Mouse (Mus musculus) urinary bladder, postnatal 36 days (tissue): Measurements from ENCODE around the gene Oprl1.

Source experiments
- DNase-seq, 2 experiments: peaks; one replicate each; pipeline ENCODE4 v3.0.0; 2022; ENCODE audit warnings: low spot score in 2 of 2, mixed read lengths in 1 of 2

Oprl1 gene

GRCm38 (mm10) chr2:181714903-181715326, at the start of gene Oprl1:
TSS of gene Oprl1 (plus strand) at chr2:181715016.
- no peak for DNase-seq

GRCm38 (mm10) chr2:181670285-181670912, 44.4 kb upstream of the Oprl1 start:
- DNase-seq = no peak

GRCm38 (mm10) chr2:181670913-181671311, 43.9 kb upstream of the Oprl1 start:
- no peak for DNase-seq

- peak in 1 of 2 experiments; percentile 41 for DNase-seq
Measured at GRCm38 (mm10) chr2:181671326-181671725, 43.5 kb upstream of the Oprl1 start, which contains the start of gene Sox18. TSS of gene Sox18 (minus strand) at chr2:181671640.

- DNase-seq = no peak
Measured at GRCm38 (mm10) chr2:181671984-181672383, 42.8 kb upstream of the Oprl1 start.

- DNase-seq = no peak
Measured at GRCm38 (mm10) chr2:181673501-181673900, 41.3 kb upstream of the Oprl1 start.

- no peak for DNase-seq
Measured at GRCm38 (mm10) chr2:181674934-181675333, 39.9 kb upstream of the Oprl1 start.

- DNase-seq = peak; percentile 40 to 73
Measured at GRCm38 (mm10) chr2:181675454-181675853, 39.4 kb upstream of the Oprl1 start.

- no peak for DNase-seq
Measured at GRCm38 (mm10) chr2:181676424-181676823, 38.4 kb upstream of the Oprl1 start.

- DNase-seq = peak in 1 of 2 experiments; percentile 46
Measured at GRCm38 (mm10) chr2:181677096-181677754, 37.6 kb upstream of the Oprl1 start.

GRCm38 (mm10) chr2:181677755-181678098, 37.1 kb upstream of the Oprl1 start:
- no peak for DNase-seq

- DNase-seq = peak; percentile 66 to 77
Measured at GRCm38 (mm10) chr2:181678780-181679179, 36.0 kb upstream of the Oprl1 start.

GRCm38 (mm10) chr2:181679951-181680715, 34.7 kb upstream of the Oprl1 start, which contains the start of gene Tcea2:
TSS of gene Tcea2 (plus strand) at chr2:181680310.
- peak; percentile 66 to 72 for DNase-seq

- DNase-seq = no peak
Measured at GRCm38 (mm10) chr2:181680716-181681117, 34.1 kb upstream of the Oprl1 start.

- no peak for DNase-seq
Measured at GRCm38 (mm10) chr2:181681978-181682377, 32.8 kb upstream of the Oprl1 start.

GRCm38 (mm10) chr2:181683381-181683780, 31.4 kb upstream of the Oprl1 start:
- no peak for DNase-seq

GRCm38 (mm10) chr2:181684713-181685112, 30.1 kb upstream of the Oprl1 start:
- DNase-seq = no peak

- no peak for DNase-seq
Measured at GRCm38 (mm10) chr2:181685686-181686085, 29.1 kb upstream of the Oprl1 start.

GRCm38 (mm10) chr2:181687586-181687985, 27.2 kb upstream of the Oprl1 start:
- DNase-seq = no peak

GRCm38 (mm10) chr2:181689466-181690160, 25.2 kb upstream of the Oprl1 start:
- no peak for DNase-seq

- no peak for DNase-seq
Measured at GRCm38 (mm10) chr2:181691083-181691482, 23.7 kb upstream of the Oprl1 start.

GRCm38 (mm10) chr2:181691571-181691970, 23.2 kb upstream of the Oprl1 start:
- DNase-seq = no peak
